Mouse (Mus musculus) embryo, embryonic 10 days (tissue): ENCODE results near the gene Yipf2.
A peak's percentile ranks its signal among the peaks of the same experiment; 100 is the strongest.

ENCODE experiments used
- DNase-seq: peaks from one replicate; pipeline ENCODE4 v3.0.0-alpha.2; 2015; ENCODE audit warnings: low spot score

Yipf2 gene

DNA sequence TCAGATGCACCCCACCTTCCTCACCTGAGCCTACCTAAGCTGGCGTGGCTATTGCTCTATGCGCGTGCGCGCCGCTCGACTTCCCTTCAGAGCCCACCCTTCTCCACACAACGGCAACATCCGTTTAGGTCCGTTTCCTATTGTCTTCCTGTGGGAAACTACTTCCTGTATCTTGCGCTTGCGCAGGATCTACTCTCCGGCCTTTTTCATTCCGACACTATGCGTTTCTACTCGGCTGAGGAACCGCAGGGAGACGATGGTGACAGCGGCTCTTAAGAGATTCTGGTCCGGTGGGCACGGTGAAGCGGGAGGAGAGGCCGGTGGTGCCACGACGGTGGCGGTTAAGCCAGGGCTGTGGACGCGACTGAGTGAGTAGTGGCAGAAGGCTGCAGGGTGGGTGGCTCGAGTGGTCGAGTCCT is at the start of gene Yipf2, which contains the start of gene Timm29:
Gene Yipf2 (minus strand): TSS at position 126 of the 419 bp plus-strand sequence.
Gene Timm29 (plus strand): TSS at position 20 of the 419 bp plus-strand sequence.
- peak; percentile 98 for DNase-seq

DNA sequence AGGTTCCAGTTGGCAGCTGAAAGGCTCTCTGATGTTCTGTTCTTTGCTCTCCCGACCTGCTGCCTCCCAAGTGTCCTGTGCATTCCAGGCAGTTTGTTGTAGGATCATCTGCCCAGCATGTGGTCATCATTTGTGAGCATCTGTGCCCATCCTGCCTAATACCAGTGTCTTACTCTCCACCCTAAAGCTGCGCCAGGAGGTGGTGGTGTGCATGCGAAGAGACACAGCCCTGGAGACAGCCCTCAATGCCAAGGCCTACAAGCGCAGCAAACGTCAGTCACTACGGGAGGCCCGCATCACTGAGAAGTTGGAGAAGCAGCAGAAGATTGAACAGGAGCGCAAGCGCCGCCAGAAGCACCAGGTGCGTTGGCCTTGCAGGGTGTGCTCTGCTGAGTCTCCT is 46.4 kb upstream of the Yipf2 start:
- no peak for DNase-seq

DNA sequence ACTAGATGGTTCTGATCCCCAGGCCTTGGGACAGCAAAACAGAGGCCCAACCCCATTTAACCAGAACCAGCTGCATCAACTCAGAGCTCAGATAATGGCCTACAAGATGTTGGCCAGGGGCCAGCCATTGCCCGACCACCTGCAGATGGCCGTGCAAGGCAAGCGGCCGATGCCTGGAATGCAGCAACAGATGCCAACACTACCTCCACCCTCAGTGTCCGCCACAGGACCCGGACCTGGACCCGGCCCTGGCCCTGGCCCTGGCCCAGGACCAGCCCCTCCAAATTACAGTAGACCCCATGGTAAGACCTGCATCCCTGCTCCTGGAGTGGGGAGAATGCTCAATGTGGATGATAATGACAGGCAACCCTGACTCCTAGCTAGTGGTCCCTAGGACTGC is 43.0 kb upstream of the Yipf2 start:
- DNase-seq = no peak

DNA sequence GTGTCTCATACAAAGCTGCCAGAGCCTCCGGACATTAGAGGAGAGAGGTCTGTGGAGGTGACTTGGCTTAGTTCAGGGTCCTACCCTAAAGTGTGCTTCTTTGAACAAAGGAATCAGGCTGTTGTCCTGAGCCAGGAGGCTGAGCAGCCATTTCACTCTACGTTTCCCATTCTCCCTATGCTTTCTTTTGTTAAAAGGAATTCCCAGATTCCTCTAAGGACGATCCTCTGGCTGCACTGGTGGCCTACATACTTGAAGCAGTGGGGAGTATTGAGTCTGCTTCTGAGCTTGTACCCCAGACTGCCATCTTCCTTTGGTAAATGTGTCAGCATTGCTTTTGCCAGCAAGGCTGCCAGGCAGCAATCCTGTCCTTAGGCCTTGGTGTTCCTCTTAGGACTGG is 40.5 kb upstream of the Yipf2 start:
- no peak for DNase-seq

DNA sequence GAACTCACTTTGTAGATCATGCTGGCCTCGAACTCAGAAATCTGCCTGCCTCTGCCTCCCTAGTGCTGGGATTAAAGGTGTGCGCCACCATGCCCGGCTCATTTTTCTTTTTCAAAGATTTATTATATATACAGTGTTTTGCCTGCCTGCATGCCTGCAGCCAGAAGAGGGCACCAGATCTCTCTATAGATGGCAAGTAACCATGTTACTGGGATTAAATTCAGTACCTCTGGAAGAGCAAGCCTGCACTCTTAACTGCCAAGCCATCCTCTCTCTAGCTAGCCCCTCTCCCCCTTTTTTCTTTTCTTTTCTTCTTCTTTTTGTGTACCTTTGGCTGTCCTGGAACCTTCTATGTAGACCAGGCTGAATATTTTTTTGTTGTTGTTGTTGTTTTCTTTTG is 38.0 kb upstream of the Yipf2 start:
- DNase-seq = peak; percentile 21

DNA sequence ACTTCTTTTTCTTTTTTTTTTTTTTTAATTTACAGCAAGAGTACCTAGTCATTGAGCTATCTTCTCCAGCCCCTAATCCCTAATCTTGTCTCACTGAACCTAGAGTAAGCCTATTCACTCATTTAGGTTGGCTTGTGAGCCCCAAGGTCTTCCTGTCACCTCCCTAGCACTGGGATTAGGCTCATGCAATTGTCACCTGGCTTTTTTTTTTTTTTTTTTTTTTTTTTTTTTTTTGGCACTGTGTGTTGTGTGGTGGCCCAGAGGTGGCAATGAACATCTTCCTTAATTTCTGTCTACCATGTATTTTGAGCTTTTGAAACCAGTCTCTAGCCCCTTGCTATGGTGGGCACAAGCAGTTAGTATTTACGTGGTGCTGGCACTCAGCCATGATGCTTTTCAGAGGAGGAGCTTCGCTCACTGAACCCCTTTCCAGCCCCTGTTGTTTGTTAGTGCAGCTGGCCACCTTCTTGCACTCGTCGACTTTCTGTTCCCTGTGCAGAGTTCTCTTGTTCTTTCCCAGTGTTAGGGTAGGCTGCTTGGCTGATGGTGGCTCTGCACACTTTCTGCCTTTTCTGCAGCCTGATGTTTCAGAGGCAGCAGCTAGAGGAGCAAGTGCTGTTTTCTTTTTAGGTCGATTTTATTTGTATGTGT is 34.6 kb upstream of the Yipf2 start:
- DNase-seq = no peak

DNA sequence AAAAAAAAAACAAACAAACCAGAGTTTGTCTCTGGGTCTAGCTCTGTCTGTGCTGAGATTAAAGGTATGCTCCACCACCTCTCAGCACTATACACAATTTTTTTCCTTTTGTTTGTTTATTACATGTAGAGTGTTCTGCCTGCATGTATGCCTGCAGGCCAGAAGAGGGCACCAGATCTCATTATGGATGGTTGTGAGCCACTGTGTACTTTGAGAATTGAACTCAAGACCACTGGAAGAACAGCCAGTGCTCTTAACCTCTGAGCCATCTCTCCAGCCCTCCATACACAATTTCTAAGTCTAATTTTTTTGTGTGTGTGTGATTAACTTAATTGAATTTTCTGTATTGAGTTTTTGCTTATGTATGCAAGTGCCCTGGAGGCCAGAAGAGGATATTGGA is 33.9 kb upstream of the Yipf2 start:
- DNase-seq = peak; percentile 22

DNA sequence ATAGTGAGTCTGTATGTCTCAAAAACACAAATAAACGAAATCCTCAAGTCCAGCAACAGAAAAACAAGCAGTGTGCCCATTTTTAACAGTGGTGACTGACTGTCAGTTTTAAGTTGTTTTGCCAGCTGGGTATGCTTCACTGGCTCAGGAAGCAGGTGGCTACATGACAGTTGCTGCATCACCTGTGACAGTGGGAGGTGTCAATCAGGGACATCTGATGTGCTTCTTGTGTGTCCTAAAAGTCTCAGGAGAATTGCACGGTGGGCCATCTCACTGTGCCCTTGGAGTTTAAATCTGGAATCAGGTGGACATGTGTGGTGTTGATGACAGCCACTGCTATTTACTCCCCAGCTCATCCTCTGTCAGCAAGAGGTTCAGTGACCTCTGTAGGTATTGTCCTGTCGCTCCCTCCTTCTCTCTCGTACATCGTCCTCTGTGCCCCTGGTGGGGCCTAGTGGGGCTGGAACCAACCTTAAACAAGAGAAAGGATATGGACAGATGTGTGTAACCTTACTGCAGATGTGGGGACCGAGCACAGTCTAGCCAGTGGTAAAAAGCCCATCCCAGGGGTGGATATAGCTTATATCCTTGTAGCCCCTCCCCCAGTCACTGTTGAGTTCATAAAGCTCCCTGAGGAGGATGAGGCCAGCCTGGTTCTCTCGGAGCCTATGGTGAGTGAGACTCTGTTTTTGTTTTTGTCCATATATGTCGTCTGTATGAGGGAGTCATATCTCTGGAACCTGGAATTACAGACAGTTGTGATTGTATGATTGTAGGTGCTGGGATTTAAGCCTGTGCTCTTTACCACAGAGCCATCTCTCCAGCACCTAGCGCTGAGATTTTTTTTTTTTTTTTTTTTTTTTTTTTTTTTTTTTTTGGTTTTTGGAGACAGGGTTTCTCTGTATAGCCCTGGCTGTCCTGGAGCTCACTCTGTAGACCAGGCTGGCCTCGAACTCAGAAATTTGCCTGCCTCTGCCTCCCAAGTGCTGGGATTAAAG is 33.0 kb upstream of the Yipf2 start:
- DNase-seq = no peak

DNA sequence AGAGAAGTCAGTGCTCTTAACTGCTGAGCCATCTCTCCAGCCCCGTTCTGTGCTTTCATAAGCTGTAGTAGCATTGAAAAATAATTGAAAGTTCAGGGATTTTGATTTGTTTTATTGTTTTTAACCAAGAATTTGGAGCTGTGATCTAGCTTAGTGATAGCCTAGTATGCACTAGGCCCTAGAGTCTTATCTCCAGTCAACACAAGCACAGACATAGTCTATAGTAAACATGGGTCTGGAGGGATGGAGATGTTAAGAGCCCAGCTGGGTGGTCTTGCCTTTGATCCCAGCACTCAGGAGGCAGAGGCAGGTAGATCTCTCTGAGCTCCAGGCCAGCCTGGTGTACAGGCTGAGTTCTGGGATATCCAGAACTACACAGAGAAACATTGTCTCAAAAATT is 30.0 kb upstream of the Yipf2 start:
- no peak for DNase-seq

DNA sequence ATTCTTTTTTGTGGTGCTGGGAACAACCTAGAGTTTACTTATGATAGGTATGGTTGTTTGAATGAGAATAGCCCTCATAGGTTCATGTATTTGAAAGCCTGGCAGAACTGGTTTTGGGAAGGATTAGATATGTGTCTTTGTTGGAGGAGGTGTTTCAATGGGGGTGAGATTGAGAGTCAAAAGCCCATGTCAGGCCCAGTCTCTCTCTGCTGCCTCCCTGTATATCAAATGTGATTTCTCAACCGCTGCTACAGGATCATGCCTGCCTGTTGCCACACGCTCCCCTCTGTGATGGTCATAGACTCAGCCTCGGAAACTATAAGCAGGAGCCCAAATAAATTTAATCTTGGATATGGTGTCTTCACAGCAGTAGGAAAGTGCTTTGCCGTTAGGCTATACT is 27.6 kb upstream of the Yipf2 start:
- no peak for DNase-seq

DNA sequence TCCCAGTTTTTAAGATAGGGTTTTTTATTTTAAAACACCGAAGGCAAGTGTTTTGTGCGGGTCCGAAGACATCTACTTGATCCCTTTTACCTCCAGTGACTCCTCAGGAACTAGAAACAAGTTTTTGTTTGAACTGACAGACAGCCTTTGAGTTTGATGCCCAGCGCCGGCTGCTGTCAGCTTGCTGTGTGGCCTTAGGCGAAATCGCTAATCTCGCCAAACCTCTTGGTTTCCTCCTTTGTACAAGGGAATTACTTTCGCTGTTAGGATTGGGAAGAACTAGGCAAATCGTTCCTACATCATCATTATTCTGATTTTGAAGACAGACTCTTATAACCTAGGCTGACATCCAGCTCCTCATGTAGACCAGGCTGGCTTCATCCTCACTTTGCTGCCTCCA is 24.4 kb upstream of the Yipf2 start:
- peak; percentile 56 for DNase-seq

DNA sequence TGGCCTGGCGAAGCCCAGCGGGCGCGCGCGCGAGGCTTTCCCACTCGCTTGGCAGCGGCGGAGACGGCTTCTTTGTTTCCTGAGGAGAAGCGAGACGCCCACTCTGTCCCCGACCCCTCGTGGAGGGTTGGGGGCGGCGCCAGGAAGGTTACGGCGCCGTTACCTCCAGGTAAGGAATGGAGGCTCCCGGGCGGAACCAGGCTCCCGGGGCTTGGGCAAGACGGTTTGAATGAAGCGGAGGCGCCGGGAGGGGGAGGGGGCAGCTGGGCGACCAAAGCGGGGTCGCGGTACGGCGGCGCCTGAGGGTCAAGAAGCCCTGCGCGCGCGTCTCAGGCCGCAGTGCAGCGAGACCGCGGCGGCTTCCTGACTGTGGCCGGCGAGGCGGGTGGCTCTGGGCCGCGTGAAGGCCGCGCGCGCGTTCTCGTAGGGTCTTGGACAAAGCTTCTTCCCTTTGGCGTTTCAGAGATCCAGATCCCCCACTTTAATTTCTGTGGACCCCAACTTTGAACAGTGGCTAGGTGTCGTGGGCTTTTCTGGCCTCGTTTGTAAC is 23.7 kb upstream of the Yipf2 start:
- peak; percentile 95 for DNase-seq

DNA sequence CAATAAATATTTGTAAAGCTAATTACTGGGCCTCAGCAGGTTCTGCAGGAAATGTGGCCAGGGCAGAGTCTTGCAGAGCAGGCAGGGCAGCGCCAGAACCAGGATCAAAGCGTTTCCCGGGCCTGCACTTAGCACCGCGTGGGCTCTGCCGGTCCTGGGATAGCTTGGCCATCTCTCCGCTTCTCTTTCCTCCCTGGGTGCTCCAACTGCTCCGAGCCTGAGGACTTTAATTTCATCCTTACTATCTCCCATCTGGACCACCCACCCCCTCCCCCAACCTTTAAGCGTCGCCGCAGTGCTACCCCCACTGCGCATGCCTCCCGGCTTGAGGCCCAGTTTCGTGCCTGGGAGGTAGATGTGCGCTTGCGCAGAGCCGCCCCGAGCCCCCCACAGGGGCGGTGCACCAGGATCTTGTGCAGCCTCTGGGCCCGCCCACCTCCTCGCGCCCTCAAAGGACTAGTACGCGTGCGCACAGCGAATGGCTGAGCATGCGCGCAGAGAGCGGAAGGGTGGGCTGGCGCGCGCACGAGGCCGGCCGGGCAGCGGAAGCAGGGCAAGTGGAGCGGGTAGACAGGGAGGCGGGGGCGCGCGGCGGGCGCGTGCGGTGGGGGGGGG is 23.1 kb upstream of the Yipf2 start, which contains the start of gene Smarca4:
Gene Smarca4 (plus strand): TSS at position 553 of the 615 bp plus-strand sequence.
- DNase-seq = peak; percentile 100

DNA sequence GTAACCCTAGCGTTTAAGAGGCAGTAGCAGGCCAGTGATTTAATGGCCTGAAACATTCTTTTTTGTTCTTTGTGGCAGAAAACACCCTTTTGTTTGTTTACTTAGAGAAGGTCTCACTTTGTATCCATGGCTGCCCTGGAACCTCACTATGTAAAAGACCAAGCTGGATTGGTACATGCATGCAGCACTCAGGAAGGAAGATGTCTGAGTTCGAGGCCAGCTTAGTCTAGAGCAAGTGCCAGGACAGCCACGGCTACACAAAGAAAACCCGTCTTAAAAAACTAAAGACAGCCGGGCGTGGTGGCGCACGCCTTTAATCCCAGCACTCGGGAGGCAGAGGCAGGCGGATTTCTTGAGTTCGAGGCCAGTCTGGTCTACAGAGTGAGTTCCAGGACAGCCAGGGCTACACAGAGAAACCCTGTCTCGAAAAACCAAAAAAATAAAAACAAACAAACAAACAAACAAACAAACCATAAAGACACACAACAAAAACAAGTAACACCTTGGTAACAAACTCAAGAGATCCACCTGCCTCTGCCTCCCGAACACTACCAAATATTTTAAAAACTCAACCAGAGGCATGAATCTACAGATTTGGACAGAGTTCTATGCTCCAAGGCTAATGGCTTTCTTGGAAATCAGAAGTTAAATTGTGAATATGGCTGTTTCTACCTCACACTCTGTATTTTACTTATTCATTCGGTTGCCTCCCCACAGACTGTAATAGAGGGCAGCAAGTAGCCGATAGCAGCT is 22.4 kb upstream of the Yipf2 start:
- no peak for DNase-seq

DNA sequence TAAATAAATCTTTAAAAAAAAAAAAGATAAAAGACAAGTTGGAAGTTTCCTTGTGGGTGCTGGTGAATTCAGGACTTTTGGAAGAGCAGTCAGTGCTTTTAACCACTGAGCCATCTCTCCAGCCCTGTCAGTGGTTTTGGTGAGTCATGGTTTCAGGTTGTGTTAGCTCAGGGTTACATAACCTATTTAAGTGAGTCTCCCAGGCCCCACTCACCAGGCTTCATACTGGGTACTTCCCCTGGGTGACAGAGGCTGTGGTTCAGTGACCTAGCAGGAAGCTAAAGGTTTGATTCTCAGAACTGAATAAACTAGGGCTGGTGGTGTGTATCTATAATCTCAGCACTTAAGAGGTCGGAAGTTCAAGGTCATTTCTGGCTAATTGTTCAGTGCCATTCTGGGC is 17.2 kb upstream of the Yipf2 start:
- DNase-seq = no peak

DNA sequence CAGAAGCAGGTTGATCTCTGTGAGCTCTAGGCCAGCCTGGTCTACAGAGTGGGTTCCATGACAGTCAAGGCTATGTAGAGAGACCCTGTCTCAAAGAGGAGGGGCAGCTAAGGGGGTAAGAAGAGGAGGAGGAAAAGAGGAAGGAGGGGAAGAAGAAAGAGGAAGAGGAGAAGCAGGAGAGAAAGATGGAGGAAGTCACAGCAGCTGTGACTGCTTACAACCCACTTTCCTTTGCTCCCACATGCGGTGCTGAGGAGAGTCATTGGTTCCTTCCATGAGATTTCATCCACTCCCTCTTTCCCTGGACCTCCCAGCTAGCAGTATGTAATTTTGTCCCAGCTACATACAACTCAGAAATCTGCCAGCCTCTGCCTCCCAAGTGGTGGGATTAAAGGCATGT is 14.0 kb upstream of the Yipf2 start:
- no peak for DNase-seq

DNA sequence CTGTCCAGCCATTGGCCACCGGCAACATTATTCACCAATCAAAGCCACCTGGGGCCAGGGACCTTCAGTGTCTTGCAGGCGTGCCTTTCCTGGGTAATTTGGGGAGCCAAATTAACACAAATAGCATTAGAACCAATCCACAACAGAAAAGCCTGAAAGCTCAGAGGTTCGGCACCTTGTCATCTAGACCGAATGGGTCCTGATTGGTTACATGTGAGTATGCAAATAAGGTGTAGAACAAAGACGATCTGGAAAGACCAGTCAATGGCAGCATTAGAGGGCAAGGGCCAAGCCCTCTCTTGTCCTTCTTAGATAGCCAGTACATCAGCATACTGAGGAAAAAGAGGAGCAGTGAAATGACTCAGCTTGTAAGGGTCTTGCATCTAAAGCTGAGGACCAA is 13.2 kb upstream of the Yipf2 start:
- no peak for DNase-seq

DNA sequence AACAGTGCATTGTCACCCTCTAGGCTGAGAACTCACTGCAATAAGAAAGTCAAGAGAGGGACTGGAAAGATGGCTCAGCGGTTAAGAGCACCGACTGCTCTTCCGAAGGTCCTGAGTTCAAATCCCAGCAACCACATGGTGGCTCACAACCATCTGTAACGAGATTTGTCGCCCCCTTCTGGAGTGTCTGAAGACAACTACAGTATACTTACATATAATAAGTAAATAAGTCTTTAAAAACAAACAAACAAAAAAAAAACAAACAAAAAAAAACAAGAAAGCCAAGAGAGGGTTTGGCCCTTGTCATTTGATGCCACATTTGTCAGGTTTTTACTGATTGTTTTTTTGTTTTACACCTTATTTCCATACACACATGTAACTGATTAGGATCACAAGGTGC is 11.5 kb upstream of the Yipf2 start:
- no peak for DNase-seq

DNA sequence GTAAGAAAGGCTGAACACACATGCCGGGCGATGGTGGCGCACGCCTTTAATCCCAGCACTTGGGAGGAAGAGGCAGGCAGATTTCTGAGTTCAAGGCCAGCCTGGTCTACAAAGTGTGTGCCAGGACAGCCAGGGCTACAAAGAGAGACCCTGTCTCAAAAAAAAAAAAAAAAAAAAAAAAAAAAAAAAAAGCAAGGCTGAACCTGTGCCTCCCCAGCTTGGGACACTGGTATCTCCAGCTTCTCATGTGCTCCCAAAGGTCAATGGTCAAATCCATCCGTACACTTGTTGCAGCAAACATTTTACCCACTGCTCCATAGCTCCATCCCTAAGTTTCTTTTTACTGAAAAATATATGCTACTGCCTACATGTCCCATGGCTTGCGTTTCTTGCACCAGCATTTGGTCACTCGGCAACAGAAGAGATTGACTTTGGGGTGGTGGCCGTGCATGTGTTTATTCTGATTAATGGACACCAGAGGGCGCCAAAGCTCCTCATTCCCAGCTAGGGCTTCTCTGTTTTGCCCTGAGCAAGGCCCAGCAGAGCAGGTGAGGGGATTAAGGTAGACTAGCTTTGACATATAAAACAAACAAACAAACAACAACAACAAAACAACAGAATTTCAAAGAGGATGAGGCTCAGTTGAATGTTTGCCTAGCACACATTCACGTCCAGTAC is 9.2 kb upstream of the Yipf2 start:
- DNase-seq = peak; percentile 87

DNA sequence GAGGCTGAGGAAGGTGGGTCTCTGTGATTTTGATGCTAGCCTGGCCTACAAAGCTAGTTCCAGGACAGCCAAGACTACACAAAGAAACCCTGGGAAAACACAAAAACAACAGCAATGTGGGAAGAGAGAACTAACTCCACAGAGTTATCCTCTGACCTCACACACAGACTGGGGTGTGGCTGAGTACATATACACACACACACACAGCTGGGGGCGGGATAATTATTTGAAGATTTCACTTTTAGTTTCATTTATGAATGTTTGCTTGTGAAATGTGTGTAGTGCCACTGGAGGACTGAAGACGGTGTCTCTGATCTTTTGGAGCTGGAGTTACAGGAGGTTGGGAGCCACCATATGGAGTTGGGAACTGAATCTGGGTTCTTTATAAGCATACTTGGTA is 8.4 kb upstream of the Yipf2 start:
- DNase-seq = no peak

DNA sequence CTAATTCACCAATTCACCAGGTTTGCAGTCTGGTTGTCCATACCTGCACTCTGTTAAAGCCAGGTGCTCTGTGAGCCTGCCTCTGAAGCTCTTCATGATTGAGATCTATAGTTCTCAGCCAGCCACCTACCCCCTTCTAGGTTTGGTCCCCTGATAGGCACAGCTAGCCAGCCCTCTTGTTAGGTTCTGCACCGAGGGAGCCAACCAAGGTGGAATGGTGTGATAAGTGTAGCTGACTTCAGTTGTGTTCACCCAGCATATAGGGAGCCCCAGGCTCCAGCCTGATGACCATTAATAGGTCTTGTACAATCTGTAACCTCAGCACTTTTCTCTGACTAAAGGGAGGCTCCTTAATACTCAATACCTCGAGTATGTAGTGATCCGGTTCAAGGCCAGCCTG is 7.6 kb upstream of the Yipf2 start:
- no peak for DNase-seq
